Mouse (Mus musculus) C2C12 (cell line): ENCODE data around the gene Dnajc13. TPM values are rescaled to one million over a fixed set of nuclear protein-coding genes. Genes with fewer than 3 reads are reported as not detected.

Source experiments
- H3K27me3 ChIP-seq: one replicate; pipeline ENCODE4 v1.6.1; 2011; ENCODE audit not compliant: control insufficient read depth, insufficient read depth, insufficient read length
- H3K36me3 ChIP-seq: one replicate; pipeline ENCODE4 v1.6.1; 2011; ENCODE audit not compliant: control insufficient read depth, insufficient read depth
- H3K4me3 ChIP-seq: one replicate; pipeline ENCODE4 v1.5.1; 2011; ENCODE audit warnings: mild to moderate bottlenecking, control low read depth; ENCODE audit not compliant: poor library complexity, insufficient read depth, severe bottlenecking
- H3K79me2 ChIP-seq: one replicate; pipeline ENCODE4 v1.6.1; 2011; ENCODE audit not compliant: control insufficient read depth, insufficient read depth
- H3K79me3 ChIP-seq: one replicate; pipeline ENCODE4 v1.6.1; 2011; ENCODE audit warnings: low read depth, control low read depth
- H3ac ChIP-seq: one replicate; pipeline ENCODE3; 2011; ENCODE audit warnings: low read depth; ENCODE audit not compliant: control insufficient read depth, insufficient read length
- CEBPB ChIP-seq: IDR thresholded peaks from one replicate; pipeline ENCODE4 v1.6.1; 2011; ENCODE audit warnings: low read depth, mild to moderate bottlenecking, control low read depth, moderate library complexity
- CTCF ChIP-seq: IDR thresholded peaks from one replicate; pipeline ENCODE4 v1.5.1; 2011; ENCODE audit not compliant: control insufficient read depth, insufficient read depth, insufficient read length
- FOSL1 ChIP-seq: IDR thresholded peaks from one replicate; pipeline ENCODE4 v1.8.0; 2011; ENCODE audit warnings: mild to moderate bottlenecking, low read length; ENCODE audit not compliant: poor library complexity, insufficient read depth, severe bottlenecking
- MAX ChIP-seq: IDR thresholded peaks from one replicate; pipeline ENCODE4 v1.6.1; 2011; ENCODE audit warnings: mild to moderate bottlenecking, control low read depth
- MYOD1 ChIP-seq: IDR thresholded peaks from one replicate; pipeline ENCODE4 v1.6.1; 2011; ENCODE audit warnings: low read depth; ENCODE audit not compliant: control insufficient read depth, insufficient read length
- MYOG ChIP-seq: IDR thresholded peaks from one replicate; pipeline ENCODE4 v1.6.1; 2011; ENCODE audit not compliant: control insufficient read depth, insufficient read length; ENCODE audit errors: extremely low read depth
- USF1 ChIP-seq: IDR thresholded peaks from one replicate; pipeline ENCODE4 v1.6.1; 2011; ENCODE audit warnings: low read depth, mild to moderate bottlenecking, control low read depth, moderate library complexity
- long read RNA-seq, 2 experiments: library from polyadenylated mRNA; unstranded; transcript quantifications; one replicate each; pipeline ENCODE4 v2.0.0; 2019 to 2020
- polyA plus RNA-seq: library from polyadenylated mRNA; unstranded; fragments of >200 nt; fragmentation: generic; extraction: Trizol; gene quantifications from one replicate; pipeline ENCODE4 v1.2.1, GENCODE M21; 2012; ENCODE audit warnings: missing spikeins

Dnajc13 gene
- 13.5 TPM for polyA plus RNA-seq
- long read RNA-seq, experiment 1, partial matches to known transcripts = 4 of 4 reads
- long read RNA-seq, experiment 1, other reads (novel, unspliced or antisense) = 0 of 4 reads
- long read RNA-seq, experiment 2, full-length matches to known transcripts = 1 of 32 reads
- long read RNA-seq, experiment 2, partial matches to known transcripts = 29 of 32 reads
- long read RNA-seq, experiment 2, other reads (novel, unspliced or antisense) = 2 of 32 reads

DNA sequence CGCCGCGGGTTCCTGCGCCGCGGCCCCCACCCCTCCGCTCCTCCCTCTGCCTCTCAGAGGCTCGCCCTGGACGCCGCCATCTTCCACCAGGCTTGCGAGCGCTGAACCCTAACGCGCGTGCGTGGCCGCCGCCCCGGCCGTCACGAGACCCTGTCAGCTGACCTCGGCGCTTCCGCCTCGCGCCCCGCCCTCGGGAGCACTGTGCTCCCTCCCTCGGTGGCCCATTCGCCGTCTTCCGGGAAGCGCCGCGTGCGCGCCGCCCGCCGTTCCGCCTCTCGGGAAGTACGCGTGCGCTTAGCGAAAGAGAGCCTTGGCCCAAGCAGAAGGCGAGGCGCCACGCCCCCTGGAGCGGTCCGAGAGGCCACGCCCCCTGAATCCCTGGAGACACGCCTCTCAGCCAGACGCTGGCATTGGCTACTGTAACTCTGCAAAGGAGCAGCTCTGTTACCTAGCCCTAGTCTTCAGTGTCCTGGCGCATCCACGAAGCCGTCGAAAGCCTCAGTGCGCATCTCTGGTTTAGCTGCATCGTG is at the start of gene Dnajc13:
TSS of gene Dnajc13 (minus strand) at position 108 of the 530 bp plus-strand sequence.
- H3K79me3 ChIP-seq = peaks cover 42% of the 10 kb centered on the region
- no peaks in the 10 kb centered on the region for H3K27me3 ChIP-seq
- TF ChIP-seq USF1 (peak; percentile 93), CEBPB (no peak), MAX (peak; percentile 73)
- H3K4me3 ChIP-seq = peak within 1 kb of the TSS; percentile 76
- H3K79me2 ChIP-seq = peaks cover 47% of the 10 kb centered on the region
- peak within 1 kb of the TSS; percentile 91 for H3ac ChIP-seq
- H3K36me3 ChIP-seq = peaks cover 3% of the 10 kb centered on the region

DNA sequence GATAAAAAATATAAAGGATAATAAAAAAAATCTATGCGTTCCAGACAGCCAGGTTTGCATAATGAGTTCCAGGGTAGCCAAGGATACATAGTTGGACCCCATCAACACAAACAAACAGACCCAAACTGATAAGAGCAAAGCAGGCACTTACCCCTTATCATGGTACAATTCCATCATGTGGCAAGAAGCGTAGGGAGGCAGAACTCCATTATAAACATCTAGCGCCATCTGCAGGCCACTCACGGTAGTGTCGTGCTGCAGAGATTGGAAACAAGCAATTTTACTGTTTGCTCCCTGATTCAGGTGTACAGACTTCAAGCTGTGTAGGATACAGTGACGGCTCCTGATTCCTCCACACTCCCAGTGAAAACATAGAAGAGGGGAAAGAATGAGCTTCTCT is 44.0 kb upstream of the Dnajc13 start:
- TF ChIP-seq MYOD1 (no peak), CTCF (peak; percentile 78), CEBPB (no peak), FOSL1 (no peak), USF1 (no peak), MYOG (no peak)
- H3K79me3 ChIP-seq = no peaks in the 10 kb centered on the region

DNA sequence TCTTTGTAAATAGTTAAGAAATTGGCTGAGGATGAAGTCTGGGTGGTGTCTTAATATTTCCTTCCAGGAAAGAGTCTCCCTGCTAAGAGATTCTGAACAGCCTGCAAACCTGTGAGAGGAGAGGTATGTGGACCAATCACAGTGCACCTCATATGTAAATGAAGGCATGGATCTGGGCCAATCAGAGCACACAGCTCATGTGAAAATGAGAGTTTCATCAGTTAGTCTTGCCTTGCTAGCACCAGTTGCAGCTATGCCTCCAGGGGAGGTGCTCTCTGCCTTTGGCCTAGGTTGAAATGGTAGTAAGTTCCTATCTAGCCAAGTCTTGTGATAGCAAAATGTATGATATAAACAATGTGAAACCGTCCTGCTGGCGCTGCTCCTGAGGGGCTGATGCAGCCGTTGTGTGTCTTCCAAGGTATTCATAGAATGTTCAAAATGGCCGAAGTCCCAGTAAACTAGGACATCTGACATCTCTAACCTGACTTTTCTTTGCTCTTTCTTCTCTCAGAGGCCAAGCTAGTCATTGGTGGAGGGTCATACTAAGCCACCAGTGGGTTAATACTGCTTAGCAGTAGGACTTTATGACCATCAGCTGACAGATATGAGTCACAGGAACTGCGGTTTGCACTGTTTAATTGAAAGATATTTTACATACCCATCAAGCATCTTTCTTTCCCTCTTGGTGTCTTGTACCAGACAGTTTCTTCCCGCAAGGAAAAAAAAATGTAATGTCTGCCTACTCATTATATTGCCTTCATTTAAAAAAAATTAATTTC is 42.8 kb upstream of the Dnajc13 start:
- Histone ChIP-seq H3K4me3 (no peak overlapping the region), H3K36me3 (no peaks in the 10 kb centered on the region), H3K79me2 (no peaks in the 10 kb centered on the region), H3K79me3 (no peaks in the 10 kb centered on the region), H3K27me3 (no peaks in the 10 kb centered on the region), H3ac (no peak overlapping the region)
- TF ChIP-seq FOSL1 = no peak
- no peak for TF ChIP-seq CTCF
- TF ChIP-seq CEBPB = no peak
- peak; percentile 71 for TF ChIP-seq USF1
- TF ChIP-seq MYOG = no peak
- no peak for TF ChIP-seq MYOD1

More for the DNA sequence above, 44.0 kb upstream of the Dnajc13 start:
- Histone ChIP-seq H3K27me3 (no peaks in the 10 kb centered on the region), H3K36me3 (no peaks in the 10 kb centered on the region), H3K79me2 (no peaks in the 10 kb centered on the region), H3ac (no peak overlapping the region), H3K4me3 (no peak overlapping the region)

DNA sequence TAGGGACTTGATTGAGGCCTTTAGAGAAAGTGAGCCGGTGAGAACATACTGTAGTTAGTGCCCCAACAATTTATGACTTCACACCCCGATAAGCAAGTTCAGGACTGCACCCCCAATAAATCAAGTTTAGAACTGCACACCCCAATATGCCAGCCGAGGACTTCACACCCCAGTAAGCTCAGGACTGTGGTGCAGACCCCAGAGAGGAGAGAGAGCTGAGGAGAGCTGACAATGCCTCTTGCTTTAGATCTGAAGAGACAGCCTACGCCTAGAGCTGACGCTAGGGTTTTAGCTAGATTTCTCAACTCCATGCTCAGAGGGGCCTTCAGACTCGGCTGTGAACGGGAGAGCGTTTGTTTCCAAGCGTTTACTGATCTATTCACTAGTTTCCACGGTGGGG is 42.1 kb upstream of the Dnajc13 start:
- no peaks in the 10 kb centered on the region for H3K27me3 ChIP-seq
- H3K4me3 ChIP-seq = no peak overlapping the region
- H3K36me3 ChIP-seq = no peaks in the 10 kb centered on the region
- H3K79me2 ChIP-seq = no peaks in the 10 kb centered on the region
- no peaks in the 10 kb centered on the region for H3K79me3 ChIP-seq
- no peak overlapping the region for H3ac ChIP-seq
- TF ChIP-seq MAX (no peak), USF1 (no peak), MYOG (no peak), MYOD1 (no peak), CTCF (no peak), FOSL1 (no peak), CEBPB (no peak)

DNA sequence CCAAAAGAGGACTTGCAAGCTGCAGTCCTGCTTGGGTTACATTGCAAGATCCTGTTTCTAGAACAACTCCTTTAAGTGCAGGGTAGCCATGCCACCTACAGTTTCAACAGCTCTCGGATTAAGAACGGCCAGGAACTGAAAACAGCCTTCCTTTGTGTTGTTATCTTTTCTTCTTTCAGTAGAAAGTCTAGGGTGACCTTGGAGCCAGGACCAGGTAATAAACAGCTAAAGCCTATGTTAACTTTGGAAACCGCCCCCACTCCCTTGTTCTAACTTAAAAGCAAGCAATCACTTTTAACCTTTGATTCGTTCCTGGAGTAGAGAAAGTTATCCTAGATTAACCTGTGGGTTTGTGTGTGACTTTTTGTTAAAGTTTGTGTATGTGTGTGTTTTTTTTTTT is 41.6 kb upstream of the Dnajc13 start:
- no peaks in the 10 kb centered on the region for H3K36me3 ChIP-seq
- H3K27me3 ChIP-seq = no peaks in the 10 kb centered on the region
- H3K4me3 ChIP-seq = no peak overlapping the region
- TF ChIP-seq FOSL1 (no peak), CTCF (no peak), MYOD1 (no peak), CEBPB (no peak), MAX (no peak), MYOG (no peak), USF1 (no peak)
- H3K79me3 ChIP-seq = no peaks in the 10 kb centered on the region
- H3ac ChIP-seq = no peak overlapping the region
- H3K79me2 ChIP-seq = no peaks in the 10 kb centered on the region
